Mouse (Mus musculus): ENCODE measurements around the gene Slfn14. TPM values are rescaled to one million over a fixed set of nuclear protein-coding genes. Genes with fewer than 3 reads are reported as not detected.
A peak's percentile ranks its signal among the peaks of the same experiment; 100 is the strongest.
"Not testable (repeated sequence)": the region's sequence is repeated elsewhere in the genome, so short reads cannot be mapped to it uniquely, and the experiment has no call there.

Slfn14 gene
- polyA plus RNA-seq, 1 experiment from 2014 or later = not detected

GRCm38 (mm10) chr11:83285627-83286026 lies 899 bp downstream of the Slfn14 start:
- no peak for DNase-seq (ENCODE audit: low spot score)

GRCm38 (mm10) chr11:83282084-83282483 lies 4.4 kb downstream of the Slfn14 start:
- no peak for DNase-seq (ENCODE audit: low spot score)

- no peak for DNase-seq (ENCODE audit: low spot score)
Observed at GRCm38 (mm10) chr11:83279691-83280090, 6.8 kb downstream of the Slfn14 start.

GRCm38 (mm10) chr11:83279024-83279423 lies 7.5 kb downstream of the Slfn14 start:
- no peak for DNase-seq (ENCODE audit: low spot score)

GRCm38 (mm10) chr11:83276251-83276650 lies 10.3 kb downstream of the Slfn14 start:
- DNase-seq (ENCODE audit: low spot score) = no peak

- DNase-seq (ENCODE audit: low spot score) = peak; percentile 68
Observed at GRCm38 (mm10) chr11:83271951-83272843, 14.3 kb downstream of the Slfn14 start.

- DNase-seq (ENCODE audit: low spot score) = peak; percentile 88
Observed at GRCm38 (mm10) chr11:83271151-83271950, 15.2 kb downstream of the Slfn14 start.

GRCm38 (mm10) chr11:83270842-83271150 lies 15.7 kb downstream of the Slfn14 start:
- DNase-seq (ENCODE audit: low spot score) = no peak

GRCm38 (mm10) chr11:83263146-83263545 lies 23.4 kb downstream of the Slfn14 start:
- peak; percentile 82 for DNase-seq (ENCODE audit: low spot score)

- peak; percentile 70 for DNase-seq (ENCODE audit: low spot score)
Observed at GRCm38 (mm10) chr11:83262673-83263072, 23.9 kb downstream of the Slfn14 start.

- DNase-seq (ENCODE audit: low spot score) = not testable (repeated sequence)
Observed at GRCm38 (mm10) chr11:83257211-83257610, 29.3 kb downstream of the Slfn14 start.

- no peak for DNase-seq (ENCODE audit: low spot score)
Observed at GRCm38 (mm10) chr11:83239811-83240210, 46.7 kb downstream of the Slfn14 start.

- DNase-seq (ENCODE audit: low spot score) = no peak
Observed at GRCm38 (mm10) chr11:83238389-83238788, 48.1 kb downstream of the Slfn14 start.

- DNase-seq (ENCODE audit: low spot score) = not testable (repeated sequence)
Observed at GRCm38 (mm10) chr11:83237390-83237789, 49.1 kb downstream of the Slfn14 start.

- not testable (repeated sequence) for DNase-seq (ENCODE audit: low spot score)
Observed at GRCm38 (mm10) chr11:83233621-83234020, 52.9 kb downstream of the Slfn14 start.

- DNase-seq (ENCODE audit: low spot score) = peak; percentile 61
Observed at GRCm38 (mm10) chr11:83230966-83231365, 55.6 kb downstream of the Slfn14 start.

GRCm38 (mm10) chr11:83227926-83228723 lies 58.4 kb downstream of the Slfn14 start:
- no peak for DNase-seq (ENCODE audit: low spot score)

GRCm38 (mm10) chr11:83225371-83225960 lies 61.1 kb downstream of the Slfn14 start:
- DNase-seq (ENCODE audit: low spot score) = no peak

Measured in thymus, postnatal 0 days (tissue).